Mouse (Mus musculus): Measurements from ENCODE around the gene Chmp4b.

- no peak for TF ChIP-seq EP300 (IDR thresholded peaks at IDR 0.05; ENCODE audit: low read depth)
- no peak for TF ChIP-seq CTCF (IDR thresholded peaks at IDR 0.05; ENCODE audit: low read depth)
Observed at GRCm38 (mm10) chr2:154699360-154699759, 47.9 kb downstream of the Chmp4b start.

Data from heart, postnatal 0 days (tissue).